Mouse (Mus musculus) c-Kit-positive CD71-positive TER-119-positive erythroid progenitor cells, embryonic 14.5 days (primary cell): ENCODE results near the gene Carmil1.
A peak's percentile ranks its signal among the peaks of the same experiment; 100 is the strongest.
"Not testable (repeated sequence)": the region's sequence is repeated elsewhere in the genome, so short reads cannot be mapped to it uniquely, and the experiment has no call there.

Source experiments
- DNase-seq: peaks from one replicate; pipeline ENCODE4 v3.0.0-alpha.2; 2013; ENCODE audit warnings: low spot score

Carmil1 gene

GRCm38 (mm10) chr13:24152610-24153009 lies 128.0 kb downstream of the Carmil1 start:
- no peak for DNase-seq

GRCm38 (mm10) chr13:24151335-24151734 lies 129.3 kb downstream of the Carmil1 start:
- no peak for DNase-seq

- DNase-seq = no peak
These were observed 132.0 kb downstream of the Carmil1 start for GRCm38 (mm10) chr13:24148549-24148948.

- no peak for DNase-seq
These were observed 133.6 kb downstream of the Carmil1 start for GRCm38 (mm10) chr13:24147006-24147405.

- no peak for DNase-seq
These were observed 134.1 kb downstream of the Carmil1 start for GRCm38 (mm10) chr13:24146541-24146940.

- no peak for DNase-seq
These were observed 135.7 kb downstream of the Carmil1 start for GRCm38 (mm10) chr13:24144858-24145257.

- no peak for DNase-seq
These were observed 136.5 kb downstream of the Carmil1 start for GRCm38 (mm10) chr13:24144141-24144540.

GRCm38 (mm10) chr13:24136836-24137235 lies 143.8 kb downstream of the Carmil1 start:
- DNase-seq = no peak

GRCm38 (mm10) chr13:24135282-24136230 lies 145.0 kb downstream of the Carmil1 start:
- DNase-seq = no peak

GRCm38 (mm10) chr13:24132866-24133265 lies 147.7 kb downstream of the Carmil1 start:
- no peak for DNase-seq

- no peak for DNase-seq
These were observed 149.3 kb downstream of the Carmil1 start for GRCm38 (mm10) chr13:24131319-24131718.

- DNase-seq = no peak
These were observed 149.9 kb downstream of the Carmil1 start for GRCm38 (mm10) chr13:24130741-24131140.

GRCm38 (mm10) chr13:24128731-24129130 lies 151.9 kb downstream of the Carmil1 start:
- no peak for DNase-seq

- no peak for DNase-seq
These were observed 154.7 kb downstream of the Carmil1 start for GRCm38 (mm10) chr13:24125865-24126264.

- DNase-seq = no peak
These were observed 163.3 kb downstream of the Carmil1 start for GRCm38 (mm10) chr13:24117181-24117812.

- DNase-seq = peak; percentile 58
These were observed 167.8 kb downstream of the Carmil1 start for GRCm38 (mm10) chr13:24112689-24113348.

GRCm38 (mm10) chr13:24110329-24110728 lies 170.3 kb downstream of the Carmil1 start:
- DNase-seq = no peak

GRCm38 (mm10) chr13:24108282-24108681 lies 172.3 kb downstream of the Carmil1 start:
- DNase-seq = no peak

GRCm38 (mm10) chr13:24107058-24107457 lies 173.5 kb downstream of the Carmil1 start:
- no peak for DNase-seq

- no peak for DNase-seq
These were observed 174.8 kb downstream of the Carmil1 start for GRCm38 (mm10) chr13:24105838-24106237.

GRCm38 (mm10) chr13:24105340-24105669 lies 175.3 kb downstream of the Carmil1 start:
- no peak for DNase-seq

- not testable (repeated sequence) for DNase-seq
These were observed 175.8 kb downstream of the Carmil1 start for GRCm38 (mm10) chr13:24104611-24105339.
